Mouse (Mus musculus) embryonic facial prominence, embryonic 11.5 days (tissue): ENCODE results near the gene Cab39. TPM values are rescaled to one million over a fixed set of nuclear protein-coding genes. Genes with fewer than 3 reads are reported as not detected.

ENCODE experiments used
- ATAC-seq: fragments of 200-750 bp; cut with Nextera tagmentation; replicated peaks from 2 replicates; pipeline ENCODE4 v1.8.0; 2017; ENCODE audit warnings: low read depth; ENCODE audit not compliant: insufficient number of reproducible peaks, low FRiP score, low TSS enrichment
- DNase-seq: peaks from one replicate; pipeline ENCODE4 v3.0.0-alpha.2; 2015; ENCODE audit warnings: low spot score
- H3K27ac ChIP-seq: fragments of 300-500 bp; sonication (generic); replicated peaks from 2 replicates; pipeline ENCODE4 v1.5.1; 2014; ENCODE audit warnings: mild to moderate bottlenecking, low read depth, low read length, control low read depth
- H3K27me3 ChIP-seq: fragments of 300-500 bp; sonication (generic); 2 replicates; pipeline ENCODE4 v1.6.1; 2014; ENCODE audit warnings: mild to moderate bottlenecking, low read length, moderate library complexity, mixed read lengths; ENCODE audit not compliant: control insufficient read depth, insufficient read depth
- H3K36me3 ChIP-seq: fragments of 300-500 bp; sonication (generic); replicated peaks from 2 replicates; pipeline ENCODE4 v1.6.1; 2014; ENCODE audit warnings: low read depth, mild to moderate bottlenecking, low read length, moderate library complexity, mixed read lengths; ENCODE audit not compliant: control insufficient read depth, insufficient read depth
- H3K4me1 ChIP-seq: fragments of 300-500 bp; sonication (generic); 2 replicates; pipeline ENCODE4 v1.6.1; 2014; ENCODE audit warnings: low read length, mixed read lengths; ENCODE audit not compliant: control insufficient read depth, insufficient read depth
- H3K4me2 ChIP-seq: fragments of 300-500 bp; sonication (generic); 2 replicates; pipeline ENCODE4 v1.6.1; 2014; ENCODE audit warnings: low read depth, mild to moderate bottlenecking, control low read depth, low read length, moderate library complexity
- H3K4me3 ChIP-seq: fragments of 300-500 bp; sonication (generic); 2 replicates; pipeline ENCODE4 v1.5.1; 2014; ENCODE audit warnings: low read depth, low read length, control low read depth
- H3K9ac ChIP-seq: fragments of 300-500 bp; sonication (generic); replicated peaks from 2 replicates; pipeline ENCODE4 v1.6.1; 2014; ENCODE audit warnings: mild to moderate bottlenecking, control low read depth, low read length
- H3K9me3 ChIP-seq: fragments of 300-500 bp; sonication (generic); replicated peaks from 2 replicates; pipeline ENCODE4 v1.6.1; 2016; ENCODE audit warnings: mild to moderate bottlenecking, low read length, inconsistent platforms, mixed read lengths; ENCODE audit not compliant: control insufficient read depth
- WGBS: fragments of 180-500 bp; shearing (Covaris S2); extraction: QIAGEN DNeasy Blood & Tissue Kit; methylation state at CpG from one replicate; pipeline ENCODE4 v1.1.7; 2014; 5-methylcytosine and 5-hydroxymethylcytosine counted together
- polyA plus RNA-seq: library from polyadenylated mRNA; unstranded; fragments of >200 nt; fragmentation: Nextera tagmentation; extraction: Ambion mirVana; gene quantifications from 2 replicates; pipeline ENCODE4 v1.2.1, GENCODE M21; 2014

Gene Cab39
- polyA plus RNA-seq, 1 experiment from 2014 or later, result 61.5 TPM

- H3K4me3 ChIP-seq, result peak overlapping the region; percentile 97
- H3K27ac ChIP-seq, result peak overlapping the region; percentile 92
- H3K27me3 ChIP-seq, result no peaks in the 10 kb centered on the region
- ATAC-seq, result no peak
- no peaks in the 10 kb centered on the region for H3K4me1 ChIP-seq
- WGBS, result under 1% methylated on average over 38 of the region's 38 CpGs
- peak overlapping the region; percentile 96 for H3K9ac ChIP-seq
- peak overlapping the region; percentile 54 for H3K4me2 ChIP-seq
- H3K9me3 ChIP-seq, result no peaks in the 10 kb centered on the region
- peak; percentile 56 for DNase-seq
- no peaks in the 10 kb centered on the region for H3K36me3 ChIP-seq
These were observed 998 bp downstream of the Cab39 start for GRCm38 (mm10) chr1:85794106-85794771.

GRCm38 (mm10) chr1:85795196-85795595 lies 2.0 kb downstream of the Cab39 start:
- Histone ChIP-seq H3K4me3 (no peak overlapping the region), H3K27me3 (no peaks in the 10 kb centered on the region), H3K4me2 (no peak overlapping the region), H3K9ac (no peak overlapping the region), H3K36me3 (no peaks in the 10 kb centered on the region), H3K4me1 (no peaks in the 10 kb centered on the region), H3K27ac (no peak overlapping the region), H3K9me3 (no peaks in the 10 kb centered on the region)
- no peak for ATAC-seq
- 62% methylated on average over 3 of the region's 3 CpGs for WGBS
- no peak for DNase-seq

GRCm38 (mm10) chr1:85799776-85800175 lies 6.5 kb downstream of the Cab39 start:
- Histone ChIP-seq H3K4me1 (no peaks in the 10 kb centered on the region), H3K9me3 (no peaks in the 10 kb centered on the region), H3K27me3 (no peaks in the 10 kb centered on the region), H3K4me2 (no peak overlapping the region), H3K4me3 (no peak overlapping the region), H3K27ac (no peak overlapping the region), H3K9ac (no peak overlapping the region), H3K36me3 (no peaks in the 10 kb centered on the region)
- WGBS, result 62% methylated on average over 1 of the region's 1 CpGs
- no peak for DNase-seq
- ATAC-seq, result no peak

- DNase-seq (no peak), ATAC-seq (no peak)
- Histone ChIP-seq H3K9ac (no peak overlapping the region), H3K4me1 (no peaks in the 10 kb centered on the region), H3K36me3 (no peaks in the 10 kb centered on the region), H3K4me3 (no peak overlapping the region), H3K27ac (no peak overlapping the region), H3K27me3 (no peaks in the 10 kb centered on the region), H3K9me3 (no peaks in the 10 kb centered on the region), H3K4me2 (no peak overlapping the region)
- WGBS, result 86% methylated on average over 1 of the region's 1 CpGs
These were observed 9.3 kb downstream of the Cab39 start for GRCm38 (mm10) chr1:85802517-85802916.

GRCm38 (mm10) chr1:85804551-85804950 lies 11.3 kb downstream of the Cab39 start:
- H3K4me1 ChIP-seq, result no peaks in the 10 kb centered on the region
- H3K9ac ChIP-seq, result no peak overlapping the region
- no peaks in the 10 kb centered on the region for H3K9me3 ChIP-seq
- H3K4me3 ChIP-seq, result no peak overlapping the region
- ATAC-seq, result no peak
- H3K27ac ChIP-seq, result no peak overlapping the region
- 93% methylated on average over 8 of the region's 8 CpGs for WGBS
- no peak overlapping the region for H3K4me2 ChIP-seq
- no peaks in the 10 kb centered on the region for H3K27me3 ChIP-seq
- no peak for DNase-seq
- no peaks in the 10 kb centered on the region for H3K36me3 ChIP-seq

- no peaks in the 10 kb centered on the region for H3K4me1 ChIP-seq
- H3K36me3 ChIP-seq, result no peaks in the 10 kb centered on the region
- H3K27me3 ChIP-seq, result no peaks in the 10 kb centered on the region
- DNase-seq (no peak), ATAC-seq (no peak)
- no peak overlapping the region for H3K4me3 ChIP-seq
- H3K9me3 ChIP-seq, result no peaks in the 10 kb centered on the region
- WGBS, result 85% methylated on average over 4 of the region's 4 CpGs
- H3K27ac ChIP-seq, result no peak overlapping the region
- no peak overlapping the region for H3K9ac ChIP-seq
- no peak overlapping the region for H3K4me2 ChIP-seq
These were observed 16.0 kb downstream of the Cab39 start for GRCm38 (mm10) chr1:85809256-85809655.

GRCm38 (mm10) chr1:85810343-85810742 lies 17.1 kb downstream of the Cab39 start:
- Histone ChIP-seq H3K9ac (no peak overlapping the region), H3K27ac (no peak overlapping the region), H3K27me3 (no peaks in the 10 kb centered on the region), H3K36me3 (no peaks in the 10 kb centered on the region), H3K4me1 (no peaks in the 10 kb centered on the region), H3K9me3 (no peaks in the 10 kb centered on the region), H3K4me3 (no peak overlapping the region), H3K4me2 (no peak overlapping the region)
- WGBS, result 76% methylated on average over 2 of the region's 2 CpGs
- no peak for DNase-seq
- ATAC-seq, result no peak

- Histone ChIP-seq H3K4me2 (no peak overlapping the region), H3K9ac (no peak overlapping the region), H3K4me3 (no peak overlapping the region), H3K4me1 (no peaks in the 10 kb centered on the region), H3K27me3 (no peaks in the 10 kb centered on the region), H3K27ac (no peak overlapping the region), H3K36me3 (no peaks in the 10 kb centered on the region), H3K9me3 (no peaks in the 10 kb centered on the region)
- WGBS, result 87% methylated on average over 2 of the region's 2 CpGs
- ATAC-seq (no peak), DNase-seq (no peak)
These were observed 17.5 kb downstream of the Cab39 start for GRCm38 (mm10) chr1:85810787-85811186.
